Mouse (Mus musculus) cerebellum, adult 2 months (tissue): Measurements from ENCODE around the gene Sdhaf1.

Source experiments
- CTCF ChIP-seq: fragments of 200-500 bp; IDR thresholded peaks from 2 replicates; pipeline ENCODE4 v1.5.1; 2011; ENCODE audit warnings: low read depth, mild to moderate bottlenecking, control low read depth, low read length, moderate library complexity, borderline replicate concordance; ENCODE audit not compliant: insufficient read depth
- POLR2A ChIP-seq: fragments of 200-500 bp; IDR thresholded peaks from 2 replicates; pipeline ENCODE4 v1.6.1; 2011; ENCODE audit warnings: low read length, control low read depth, borderline replicate concordance; ENCODE audit not compliant: insufficient read depth

DNA sequence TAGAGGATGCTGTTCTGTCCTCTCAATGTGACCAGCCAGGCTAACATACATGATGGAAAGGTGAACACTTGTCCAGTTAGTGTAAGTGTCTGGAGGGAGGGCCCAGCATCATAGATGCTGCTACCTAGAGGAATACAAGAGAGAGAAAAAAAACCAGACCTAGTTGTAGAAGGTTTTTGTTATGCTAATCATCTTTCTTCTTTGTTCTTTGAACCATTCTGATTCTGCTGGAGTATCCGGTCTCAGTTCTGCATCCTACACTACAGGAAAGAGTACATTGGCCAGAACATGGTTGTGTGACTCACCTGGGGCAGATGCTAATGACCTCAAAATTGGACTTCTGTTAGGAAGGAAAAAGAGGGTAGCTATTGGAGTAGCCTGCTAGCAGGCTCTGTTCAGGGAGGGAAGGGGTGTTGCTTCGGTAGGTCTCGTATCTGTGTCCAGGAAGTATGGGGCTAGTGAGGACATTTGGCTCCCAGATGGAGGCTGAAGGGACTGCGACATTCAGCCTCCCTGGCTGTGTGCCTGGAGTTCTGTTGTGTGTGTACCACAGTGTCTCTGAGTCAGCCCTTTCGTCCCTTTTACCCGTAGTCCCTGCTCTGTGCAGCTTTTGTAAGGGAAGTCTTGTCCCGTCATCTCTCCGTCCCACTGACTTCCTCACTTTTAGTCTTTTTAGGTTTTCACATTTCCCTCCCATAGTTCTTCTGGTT, 36.8 kb downstream of the Sdhaf1 start:
- TF ChIP-seq CTCF: no peak
- TF ChIP-seq POLR2A: no peak
